Mouse (Mus musculus) thymus, adult 2 months (tissue): ENCODE data around the gene Khk.
"Not testable (repeated sequence)": the region's sequence is repeated elsewhere in the genome, so short reads cannot be mapped to it uniquely, and the experiment has no call there.

Experiments
- CTCF ChIP-seq: fragments of 200-500 bp; IDR thresholded peaks from 2 replicates; pipeline ENCODE4 v1.5.1; 2012; ENCODE audit warnings: mild to moderate bottlenecking, control low read depth, low read length, moderate library complexity, borderline replicate concordance; ENCODE audit not compliant: control insufficient read depth, poor library complexity, insufficient read depth; ENCODE audit errors: extremely low read depth
- POLR2A ChIP-seq: fragments of 200-500 bp; IDR thresholded peaks from 2 replicates; pipeline ENCODE4 v1.6.1; 2012; ENCODE audit warnings: mild to moderate bottlenecking, low read length, control low read depth, moderate library complexity; ENCODE audit not compliant: control insufficient read depth, poor library complexity, insufficient read depth; ENCODE audit errors: extremely low read depth

GRCm38 (mm10) chr5:30881839-30882238 is 39.4 kb upstream of the Khk start:
- not testable (repeated sequence) for TF ChIP-seq CTCF, POLR2A
